Mouse (Mus musculus): Measurements from ENCODE around the gene Slc6a12. TPM values are rescaled to one million over a fixed set of nuclear protein-coding genes. Genes with fewer than 3 reads are reported as not detected.

Slc6a12 gene
- 0.44 and 0.51 TPM in 2 replicates for polyA plus RNA-seq (2015; fragmentation: Nextera tagmentation; extraction: Ambion mirVana)

GRCm38 (mm10) chr6:121343026-121343770, at the start of gene Slc6a12:
TSS of gene Slc6a12 (plus strand) at chr6:121343076.
- peak within 1 kb of the TSS; percentile 38 for H3K4me2 ChIP-seq
- H3K27ac ChIP-seq: peak within 1 kb of the TSS; percentile 50
- H3K9ac ChIP-seq: no peak within 1 kb of the TSS

DNA sequence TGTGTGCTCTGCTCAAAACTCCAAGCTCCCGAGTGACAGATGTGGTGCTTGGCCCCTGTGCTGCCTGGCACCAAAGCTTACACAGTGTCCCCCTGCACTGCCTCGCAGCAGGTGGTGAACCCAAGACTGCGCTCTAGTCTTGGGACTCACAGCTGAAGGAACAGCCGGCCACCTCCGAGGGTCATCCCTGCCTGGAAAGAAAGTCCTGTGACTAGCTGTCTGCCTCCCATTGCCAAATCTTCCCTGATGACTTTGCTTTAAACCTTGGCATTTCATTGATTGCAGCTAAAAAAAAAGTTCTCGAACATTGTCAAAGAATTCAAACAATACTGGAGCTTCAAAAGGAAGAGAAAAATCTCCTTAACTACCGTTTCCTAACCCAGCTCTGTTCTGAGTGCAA, 43.6 kb upstream of the Slc6a12 start:
- Histone ChIP-seq H3K4me1 (peaks cover 33% of the 10 kb centered on the region), H3K27ac (peak overlapping the region; percentile 83), H3K36me3 (no peaks in the 10 kb centered on the region), H3K4me3 (replicated peaks) (no peak overlapping the region), H3K9ac (no peak overlapping the region), H3K27me3 (no peaks in the 10 kb centered on the region), H3K4me2 (no peak overlapping the region), H3K9me3 (replicated peaks) (no peaks in the 10 kb centered on the region)
- 54% methylated on average over 7 of the region's 7 CpGs for WGBS
- no peak for ATAC-seq (replicated peaks; ENCODE audit: low FRiP score)

More at GRCm38 (mm10) chr6:121343026-121343770, at the start of gene Slc6a12:
- 65% methylated on average over 15 of the region's 15 CpGs for WGBS
- Histone ChIP-seq H3K4me3 (replicated peaks) (no peak within 1 kb of the TSS), H3K36me3 (no peaks in the 10 kb centered on the region), H3K27me3 (peaks cover 4% of the 10 kb centered on the region; the same call in 1 of the 2 replicates), H3K4me1 (peaks cover 35% of the 10 kb centered on the region), H3K9me3 (replicated peaks) (no peaks in the 10 kb centered on the region)
- ATAC-seq (replicated peaks; ENCODE audit: low FRiP score): peak; percentile 75

GRCm38 (mm10) chr6:121299954-121300353, 42.9 kb upstream of the Slc6a12 start, which contains the start of gene Slc6a13:
TSS of gene Slc6a13 (plus strand) at chr6:121300227.
- ATAC-seq (replicated peaks; ENCODE audit: low FRiP score): peak; percentile 91
- H3K27me3 ChIP-seq: no peaks in the 10 kb centered on the region
- H3K4me1 ChIP-seq: peaks cover 38% of the 10 kb centered on the region
- H3K4me2 ChIP-seq: peak within 1 kb of the TSS; percentile 54
- H3K9ac ChIP-seq: no peak within 1 kb of the TSS
- H3K4me3 ChIP-seq (replicated peaks): peak within 1 kb of the TSS; percentile 27
- H3K9me3 ChIP-seq (replicated peaks): no peaks in the 10 kb centered on the region
- peak within 1 kb of the TSS; percentile 83 for H3K27ac ChIP-seq
- no peaks in the 10 kb centered on the region for H3K36me3 ChIP-seq
- WGBS: 1% methylated on average over 11 of the region's 11 CpGs

GRCm38 (mm10) chr6:121300504-121300903, 42.4 kb upstream of the Slc6a12 start:
- Histone ChIP-seq H3K4me2 (peak overlapping the region; percentile 54), H3K4me3 (replicated peaks) (peak overlapping the region; percentile 27)
- peak; percentile 74 for ATAC-seq (replicated peaks; ENCODE audit: low FRiP score)

DNA sequence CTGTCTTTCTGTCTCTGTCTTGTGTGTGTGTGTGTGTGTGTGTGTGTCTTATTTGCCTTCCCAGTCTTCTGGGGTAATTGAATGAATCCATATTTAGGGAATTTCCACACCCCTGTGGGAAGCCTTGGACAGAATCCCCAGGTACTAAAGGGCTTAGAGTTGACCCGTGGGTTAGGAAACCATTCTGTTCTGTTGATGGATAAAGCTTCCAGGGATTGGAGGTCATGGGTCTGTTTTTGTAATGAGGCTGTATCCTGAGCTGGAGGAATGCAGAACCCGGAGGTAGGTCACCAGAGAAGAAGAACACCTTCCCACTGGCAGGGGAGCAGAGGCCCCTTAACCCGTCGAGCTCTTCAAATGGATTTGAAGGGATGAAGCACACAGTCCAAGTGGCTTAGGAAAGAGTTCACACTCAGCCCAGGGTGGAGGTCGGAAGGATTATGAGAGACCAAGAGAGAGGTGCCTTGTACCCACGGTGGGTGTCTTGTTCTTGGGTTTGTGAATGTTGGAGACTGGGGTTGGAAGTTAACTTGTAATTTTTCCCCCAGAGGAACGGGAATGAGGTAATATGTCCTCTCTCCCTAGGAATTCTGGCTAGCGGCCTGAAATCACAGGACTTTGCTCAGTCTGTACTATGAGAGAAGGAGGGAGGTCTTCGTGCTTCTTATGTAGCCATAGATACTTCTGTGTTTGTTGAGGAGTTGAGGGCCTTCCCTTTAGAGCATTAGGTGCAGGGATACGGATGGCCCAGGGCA, 39.2 kb upstream of the Slc6a12 start:
- Histone ChIP-seq H3K9me3 (replicated peaks) (no peaks in the 10 kb centered on the region), H3K4me3 (replicated peaks) (no peak overlapping the region), H3K4me1 (peaks cover 35% of the 10 kb centered on the region), H3K4me2 (no peak overlapping the region), H3K9ac (no peak overlapping the region), H3K36me3 (no peaks in the 10 kb centered on the region), H3K27ac (peak overlapping the region; percentile 72), H3K27me3 (no peaks in the 10 kb centered on the region)
- no peak for ATAC-seq (replicated peaks; ENCODE audit: low FRiP score)
- 66% methylated on average over 10 of the region's 10 CpGs for WGBS

More at GRCm38 (mm10) chr6:121300504-121300903, 42.4 kb upstream of the Slc6a12 start:
- WGBS: 30% methylated on average over 9 of the region's 9 CpGs
- Histone ChIP-seq H3K27me3 (no peaks in the 10 kb centered on the region), H3K4me1 (peaks cover 41% of the 10 kb centered on the region), H3K36me3 (no peaks in the 10 kb centered on the region), H3K9me3 (replicated peaks) (no peaks in the 10 kb centered on the region), H3K27ac (peak overlapping the region; percentile 83), H3K9ac (no peak overlapping the region)

DNA sequence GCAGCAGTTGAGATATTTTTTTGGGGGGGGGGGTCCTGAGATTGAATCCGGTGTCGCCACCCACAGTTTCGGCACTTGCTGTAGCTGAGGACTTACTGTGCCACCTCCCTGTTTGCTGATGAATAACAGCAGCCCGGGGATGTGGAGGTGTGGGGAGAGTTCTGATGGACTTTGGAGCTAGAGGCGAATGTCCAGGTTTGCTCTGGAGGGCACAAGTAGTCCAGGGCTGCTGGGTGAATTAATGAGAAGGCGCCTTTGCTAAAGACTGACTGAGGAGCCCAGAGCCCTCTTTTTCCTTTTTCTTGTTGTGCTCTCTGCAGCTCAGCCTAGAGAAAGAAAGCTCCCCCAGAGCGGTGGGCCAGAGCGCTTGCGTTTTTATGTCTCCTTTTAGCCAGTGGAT, 38.2 kb upstream of the Slc6a12 start:
- Histone ChIP-seq H3K4me1 (peaks cover 32% of the 10 kb centered on the region), H3K9ac (no peak overlapping the region), H3K27ac (peak overlapping the region; percentile 72), H3K4me3 (replicated peaks) (no peak overlapping the region), H3K27me3 (no peaks in the 10 kb centered on the region), H3K36me3 (no peaks in the 10 kb centered on the region), H3K4me2 (no peak overlapping the region), H3K9me3 (replicated peaks) (no peaks in the 10 kb centered on the region)
- WGBS: 74% methylated on average over 9 of the region's 9 CpGs
- no peak for ATAC-seq (replicated peaks; ENCODE audit: low FRiP score)

DNA sequence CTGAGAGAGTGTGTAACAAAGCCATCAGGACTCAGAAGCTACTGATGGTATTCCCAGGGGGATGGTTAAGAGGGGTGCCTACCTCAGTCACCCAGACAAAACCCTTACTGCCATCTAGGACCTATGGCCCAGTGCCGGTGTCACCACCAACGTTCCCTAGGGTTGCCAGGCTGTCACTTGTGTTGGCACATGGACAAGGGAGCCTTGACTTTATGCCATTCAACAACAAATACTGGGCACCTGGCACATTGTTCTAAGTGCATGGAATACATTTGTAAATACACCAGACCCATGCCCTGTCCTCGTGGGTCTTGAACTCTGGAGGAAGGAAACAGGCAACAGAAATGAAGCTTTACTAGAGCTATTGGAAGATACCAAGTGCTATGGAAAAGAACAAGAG, 37.3 kb upstream of the Slc6a12 start:
- Histone ChIP-seq H3K27ac (no peak overlapping the region), H3K4me2 (no peak overlapping the region), H3K9ac (no peak overlapping the region), H3K9me3 (replicated peaks) (no peaks in the 10 kb centered on the region), H3K36me3 (no peaks in the 10 kb centered on the region), H3K4me1 (peaks cover 22% of the 10 kb centered on the region), H3K4me3 (replicated peaks) (no peak overlapping the region), H3K27me3 (no peaks in the 10 kb centered on the region)
- 87% methylated on average over 3 of the region's 3 CpGs for WGBS
- no peak for ATAC-seq (replicated peaks; ENCODE audit: low FRiP score)

DNA sequence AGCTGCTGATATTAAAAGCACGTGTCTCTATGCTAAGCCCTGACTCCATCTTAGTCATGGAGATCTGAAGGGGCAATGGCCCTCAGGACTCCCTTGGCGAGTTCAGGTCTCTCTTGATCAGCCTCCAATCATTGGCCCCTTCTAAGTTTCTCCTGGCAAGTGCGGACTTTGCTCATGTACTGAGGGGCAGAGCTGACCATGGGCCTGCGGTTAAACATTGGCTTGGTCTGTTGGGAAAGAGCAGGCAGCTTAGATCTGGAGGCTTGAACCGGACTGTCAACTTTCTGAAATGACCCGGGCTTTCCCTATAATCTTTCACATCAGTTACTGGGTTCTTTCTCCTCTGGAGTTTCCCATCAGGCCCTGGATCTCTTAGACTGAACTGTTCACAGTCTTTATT, 31.9 kb upstream of the Slc6a12 start:
- peak; percentile 80 for ATAC-seq (replicated peaks; ENCODE audit: low FRiP score)
- H3K4me1 ChIP-seq: no peaks in the 10 kb centered on the region
- no peaks in the 10 kb centered on the region for H3K9me3 ChIP-seq (replicated peaks)
- H3K27me3 ChIP-seq: no peaks in the 10 kb centered on the region
- H3K9ac ChIP-seq: no peak overlapping the region
- no peak overlapping the region for H3K27ac ChIP-seq
- 74% methylated on average over 6 of the region's 6 CpGs for WGBS
- H3K36me3 ChIP-seq: no peaks in the 10 kb centered on the region
- no peak overlapping the region for H3K4me3 ChIP-seq (replicated peaks)
- H3K4me2 ChIP-seq: no peak overlapping the region

DNA sequence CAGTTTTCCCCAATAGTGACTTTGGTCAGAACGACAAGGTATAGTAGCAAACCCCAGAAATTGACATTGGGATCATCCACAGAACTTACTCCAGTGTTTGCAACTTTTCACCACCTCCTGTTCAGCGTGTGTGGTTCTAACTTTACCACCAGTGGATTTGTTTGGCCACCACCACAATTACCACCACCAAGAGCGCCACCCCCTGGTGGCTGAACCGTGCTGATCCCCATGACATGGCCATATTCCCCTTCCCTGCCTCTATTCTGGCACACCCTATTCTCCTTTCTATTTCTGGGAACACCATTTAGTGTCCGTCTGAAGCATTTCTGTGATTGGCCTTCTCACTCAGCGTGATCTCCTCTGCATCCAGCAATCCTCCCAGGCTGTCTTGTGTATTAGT, 23.8 kb upstream of the Slc6a12 start:
- Histone ChIP-seq H3K4me2 (no peak overlapping the region), H3K9ac (no peak overlapping the region), H3K27me3 (no peaks in the 10 kb centered on the region), H3K36me3 (no peaks in the 10 kb centered on the region), H3K4me1 (peaks cover 17% of the 10 kb centered on the region), H3K9me3 (replicated peaks) (no peaks in the 10 kb centered on the region), H3K27ac (no peak overlapping the region), H3K4me3 (replicated peaks) (no peak overlapping the region)
- 65% methylated on average over 6 of the region's 6 CpGs for WGBS
- ATAC-seq (replicated peaks; ENCODE audit: low FRiP score): no peak

GRCm38 (mm10) chr6:121322381-121323110, 20.3 kb upstream of the Slc6a12 start:
- WGBS: 51% methylated on average over 9 of the region's 9 CpGs
- Histone ChIP-seq H3K4me1 (peaks cover 31% of the 10 kb centered on the region), H3K9ac (no peak overlapping the region), H3K4me2 (peak overlapping the region; percentile 10; the same call in 1 of the 2 replicates), H3K4me3 (replicated peaks) (no peak overlapping the region), H3K27me3 (no peaks in the 10 kb centered on the region), H3K9me3 (replicated peaks) (no peaks in the 10 kb centered on the region), H3K27ac (peak overlapping the region; percentile 41; the same call in 1 of the 2 replicates), H3K36me3 (no peaks in the 10 kb centered on the region)
- peak; percentile 38; the same call in 1 of the 2 replicates for ATAC-seq (replicated peaks; ENCODE audit: low FRiP score)

- no peak overlapping the region for H3K27ac ChIP-seq
- H3K4me1 ChIP-seq: peaks cover 39% of the 10 kb centered on the region
- H3K9ac ChIP-seq: no peak overlapping the region
- WGBS: 81% methylated on average over 2 of the region's 3 CpGs
- no peak overlapping the region for H3K4me2 ChIP-seq
- no peaks in the 10 kb centered on the region for H3K36me3 ChIP-seq
- H3K9me3 ChIP-seq (replicated peaks): no peaks in the 10 kb centered on the region
- no peak for ATAC-seq (replicated peaks; ENCODE audit: low FRiP score)
- no peaks in the 10 kb centered on the region for H3K27me3 ChIP-seq
- H3K4me3 ChIP-seq (replicated peaks): no peak overlapping the region
These were observed 17.6 kb upstream of the Slc6a12 start for GRCm38 (mm10) chr6:121325298-121325697.

All from kidney, embryonic 15.5 days (tissue).